Mouse (Mus musculus): Measurements from ENCODE around the gene Wdr37.

- no peak for TF ChIP-seq CTCF (IDR thresholded peaks at IDR 0.05; ENCODE audit: control insufficient read depth, insufficient read depth, insufficient read length)
- TF ChIP-seq USF1 (IDR thresholded peaks at IDR 0.05; ENCODE audit: low read depth): no peak
- TF ChIP-seq MAX (IDR thresholded peaks at IDR 0.05): no peak
- TF ChIP-seq MYOG (IDR thresholded peaks at IDR 0.05; ENCODE audit: control insufficient read depth, extremely low read depth, insufficient read length): no peak
- no peak for TF ChIP-seq MYOD1 (IDR thresholded peaks at IDR 0.05; ENCODE audit: control insufficient read depth, insufficient read length, low read depth)
- TF ChIP-seq CEBPB (IDR thresholded peaks at IDR 0.05; ENCODE audit: low read depth): no peak
- no peak for TF ChIP-seq FOSL1 (IDR thresholded peaks at IDR 0.05; ENCODE audit: insufficient read depth, low read length, poor library complexity, severe bottlenecking)
Measured at GRCm38 (mm10) chr13:8838394-8838793, 33.3 kb downstream of the Wdr37 start.

Measured in C2C12 (cell line).